Mouse (Mus musculus) bone marrow macrophage, adult 2 months (primary cell): ENCODE measurements around the gene Nudt14.

Experiments used
- CTCF ChIP-seq: IDR thresholded peaks from 2 replicates; pipeline ENCODE4 v1.5.1; 2012; ENCODE audit warnings: low read depth, mild to moderate bottlenecking, low read length, moderate library complexity
- POLR2A ChIP-seq: IDR thresholded peaks from 2 replicates; pipeline ENCODE4 v1.6.1; 2012; ENCODE audit warnings: mild to moderate bottlenecking, low read depth, low read length, borderline replicate concordance

GRCm38 (mm10) chr12:112941156-112941775 lies 658 bp downstream of the Nudt14 start:
- TF ChIP-seq CTCF, result no peak
- no peak for TF ChIP-seq POLR2A
